Mouse (Mus musculus): ENCODE measurements around the gene Olfr1192-ps1. TPM values are rescaled to one million over a fixed set of nuclear protein-coding genes. Genes with fewer than 3 reads are reported as not detected.
"Not testable (repeated sequence)": the region's sequence is repeated elsewhere in the genome, so short reads cannot be mapped to it uniquely, and the experiment has no call there.

The Olfr1192-ps1 gene
- not detected in 2 replicates for polyA plus RNA-seq (2015; fragmentation: Nextera tagmentation; extraction: Ambion mirVana)

- Histone ChIP-seq H3K27ac (ENCODE audit: low read length) (no peak within 1 kb of the TSS), H3K4me3 (ENCODE audit: low read depth, low read length) (no peak within 1 kb of the TSS), H3K9me3 (replicated peaks; ENCODE audit: control insufficient read depth, low read length) (no peaks in the 10 kb centered on the region), H3K9ac (ENCODE audit: low read depth, low read length) (no peak within 1 kb of the TSS), H3K4me1 (ENCODE audit: control insufficient read depth, low read depth, low read length) (no peaks in the 10 kb centered on the region), H3K36me3 (ENCODE audit: control insufficient read depth, insufficient read depth) (no peaks in the 10 kb centered on the region), H3K27me3 (ENCODE audit: control insufficient read depth, insufficient read depth, low read depth, low read length) (no peaks in the 10 kb centered on the region), H3K4me2 (ENCODE audit: low read depth, low read length) (no peak within 1 kb of the TSS)
- 27% methylated on average over 1 of the region's 1 CpGs for WGBS (ENCODE audit: insufficient replicate concordance)
- no peak for ATAC-seq (ENCODE audit: low read depth)
These were observed at the start of gene Olfr1192-ps1 for GRCm38 (mm10) chr2:88648209-88648608. Olfr1192-ps1 (plus strand) TSS chr2:88648509.

- not testable (repeated sequence) for H3K27ac ChIP-seq (ENCODE audit: low read length); H3K9ac ChIP-seq (ENCODE audit: low read depth, low read length); ATAC-seq (ENCODE audit: low read depth); H3K36me3 ChIP-seq (ENCODE audit: control insufficient read depth, insufficient read depth); H3K9me3 ChIP-seq (replicated peaks; ENCODE audit: control insufficient read depth, low read length); H3K4me3 ChIP-seq (ENCODE audit: low read depth, low read length); H3K4me1 ChIP-seq (ENCODE audit: control insufficient read depth, low read depth, low read length); H3K27me3 ChIP-seq (ENCODE audit: control insufficient read depth, insufficient read depth, low read depth, low read length); H3K4me2 ChIP-seq (ENCODE audit: low read depth, low read length)
- WGBS (ENCODE audit: insufficient replicate concordance), result 61% methylated on average over 1 of the region's 1 CpGs
These were observed 8.1 kb upstream of the Olfr1192-ps1 start, which contains the start of gene Olfr1191-ps1 for GRCm38 (mm10) chr2:88640242-88640641. Olfr1191-ps1 (plus strand) TSS chr2:88640542.

GRCm38 (mm10) chr2:88675328-88675727 lies 27.0 kb downstream of the Olfr1192-ps1 start, which contains the start of gene Olfr1193:
Olfr1193 (plus strand) TSS chr2:88675628.
- H3K9me3 ChIP-seq (replicated peaks; ENCODE audit: control insufficient read depth, low read length); ATAC-seq (ENCODE audit: low read depth); H3K27me3 ChIP-seq (ENCODE audit: control insufficient read depth, insufficient read depth, low read depth, low read length): not testable (repeated sequence)

GRCm38 (mm10) chr2:88689087-88689486 lies 40.8 kb downstream of the Olfr1192-ps1 start, which contains the start of gene Olfr1195:
Olfr1195 (minus strand) TSS chr2:88689187.
- H3K9ac ChIP-seq (ENCODE audit: low read depth, low read length), result no peak within 1 kb of the TSS
- H3K9me3 ChIP-seq (replicated peaks; ENCODE audit: control insufficient read depth, low read length), result no peaks in the 10 kb centered on the region
- no peaks in the 10 kb centered on the region for H3K4me1 ChIP-seq (ENCODE audit: control insufficient read depth, low read depth, low read length)
- no peaks in the 10 kb centered on the region for H3K27me3 ChIP-seq (ENCODE audit: control insufficient read depth, insufficient read depth, low read depth, low read length)
- no peak within 1 kb of the TSS for H3K4me3 ChIP-seq (ENCODE audit: low read depth, low read length)
- no peak within 1 kb of the TSS for H3K4me2 ChIP-seq (ENCODE audit: low read depth, low read length)
- ATAC-seq (ENCODE audit: low read depth), result no peak
- no peaks in the 10 kb centered on the region for H3K36me3 ChIP-seq (ENCODE audit: control insufficient read depth, insufficient read depth)
- no peak within 1 kb of the TSS for H3K27ac ChIP-seq (ENCODE audit: low read length)

More at GRCm38 (mm10) chr2:88675328-88675727, 27.0 kb downstream of the Olfr1192-ps1 start, which contains the start of gene Olfr1193:
- not testable (repeated sequence) for H3K36me3 ChIP-seq (ENCODE audit: control insufficient read depth, insufficient read depth); H3K27ac ChIP-seq (ENCODE audit: low read length); H3K9ac ChIP-seq (ENCODE audit: low read depth, low read length); H3K4me3 ChIP-seq (ENCODE audit: low read depth, low read length); H3K4me2 ChIP-seq (ENCODE audit: low read depth, low read length); H3K4me1 ChIP-seq (ENCODE audit: control insufficient read depth, low read depth, low read length)

- ATAC-seq (ENCODE audit: low read depth), result no peak
- H3K27me3 ChIP-seq (ENCODE audit: control insufficient read depth, insufficient read depth, low read depth, low read length), result no peaks in the 10 kb centered on the region
- no peak within 1 kb of the TSS for H3K4me2 ChIP-seq (ENCODE audit: low read depth, low read length)
- no peak within 1 kb of the TSS for H3K27ac ChIP-seq (ENCODE audit: low read length)
- no peaks in the 10 kb centered on the region for H3K9me3 ChIP-seq (replicated peaks; ENCODE audit: control insufficient read depth, low read length)
- no peak within 1 kb of the TSS for H3K4me3 ChIP-seq (ENCODE audit: low read depth, low read length)
- no peaks in the 10 kb centered on the region for H3K36me3 ChIP-seq (ENCODE audit: control insufficient read depth, insufficient read depth)
- H3K9ac ChIP-seq (ENCODE audit: low read depth, low read length), result no peak within 1 kb of the TSS
- 55% methylated on average over 2 of the region's 2 CpGs for WGBS (ENCODE audit: insufficient replicate concordance)
- H3K4me1 ChIP-seq (ENCODE audit: control insufficient read depth, low read depth, low read length), result no peaks in the 10 kb centered on the region
These were observed 56.2 kb downstream of the Olfr1192-ps1 start, which contains the start of gene Olfr1196 for GRCm38 (mm10) chr2:88704497-88704896. Olfr1196 (minus strand) TSS chr2:88704597.

Other genes with a start within 250 kb of the Olfr1192-ps1 start
- gene Olfr1179, start 242.1 kb upstream of the Olfr1192-ps1 start, polyA plus RNA-seq (2015; fragmentation: Nextera tagmentation; extraction: Ambion mirVana), result not detected in 2 replicates
- gene Olfr1180, start 229.4 kb upstream of the Olfr1192-ps1 start, polyA plus RNA-seq (2015; fragmentation: Nextera tagmentation; extraction: Ambion mirVana), result not detected in 2 replicates
- not detected in 2 replicates for gene Olfr1181, start 222.3 kb upstream of the Olfr1192-ps1 start, polyA plus RNA-seq (2015; fragmentation: Nextera tagmentation; extraction: Ambion mirVana)
- not detected in 2 replicates for gene Gm13757, start 199.4 kb upstream of the Olfr1192-ps1 start, polyA plus RNA-seq (2015; fragmentation: Nextera tagmentation; extraction: Ambion mirVana)
- gene Olfr1183, start 193.6 kb upstream of the Olfr1192-ps1 start, polyA plus RNA-seq (2015; fragmentation: Nextera tagmentation; extraction: Ambion mirVana), result not detected in 2 replicates
- not detected in 2 replicates for gene Olfr1184, start 164.9 kb upstream of the Olfr1192-ps1 start, polyA plus RNA-seq (2015; fragmentation: Nextera tagmentation; extraction: Ambion mirVana)
- gene Olfr1185-ps1, start 155.2 kb upstream of the Olfr1192-ps1 start, polyA plus RNA-seq (2015; fragmentation: Nextera tagmentation; extraction: Ambion mirVana), result not detected in 2 replicates
- not detected in 2 replicates for gene Olfr1186, start 130.0 kb upstream of the Olfr1192-ps1 start, polyA plus RNA-seq (2015; fragmentation: Nextera tagmentation; extraction: Ambion mirVana)
- not detected in 2 replicates for gene Olfr1188, start 91.6 kb upstream of the Olfr1192-ps1 start, polyA plus RNA-seq (2015; fragmentation: Nextera tagmentation; extraction: Ambion mirVana)
- gene Olfr1189, start 62.1 kb upstream of the Olfr1192-ps1 start, polyA plus RNA-seq (2015; fragmentation: Nextera tagmentation; extraction: Ambion mirVana), result not detected in 2 replicates
- gene Olfr1191-ps1, start 8.0 kb upstream of the Olfr1192-ps1 start, polyA plus RNA-seq (2015; fragmentation: Nextera tagmentation; extraction: Ambion mirVana), result not detected in 2 replicates
- not detected in 2 replicates for gene Olfr1193, start 27.1 kb downstream of the Olfr1192-ps1 start, polyA plus RNA-seq (2015; fragmentation: Nextera tagmentation; extraction: Ambion mirVana)
- gene Olfr1195, start 40.7 kb downstream of the Olfr1192-ps1 start, polyA plus RNA-seq (2015; fragmentation: Nextera tagmentation; extraction: Ambion mirVana), result not detected in 2 replicates
- not detected in 2 replicates for gene Olfr1196, start 56.1 kb downstream of the Olfr1192-ps1 start, polyA plus RNA-seq (2015; fragmentation: Nextera tagmentation; extraction: Ambion mirVana)
- gene Olfr1197, start 83.9 kb downstream of the Olfr1192-ps1 start, polyA plus RNA-seq (2015; fragmentation: Nextera tagmentation; extraction: Ambion mirVana), result not detected in 2 replicates
- not detected in 2 replicates for gene Olfr1198, start 102.9 kb downstream of the Olfr1192-ps1 start, polyA plus RNA-seq (2015; fragmentation: Nextera tagmentation; extraction: Ambion mirVana)
- not detected in 2 replicates for gene Olfr1199, start 112.0 kb downstream of the Olfr1192-ps1 start, polyA plus RNA-seq (2015; fragmentation: Nextera tagmentation; extraction: Ambion mirVana)
- gene Olfr1200, start 122.0 kb downstream of the Olfr1192-ps1 start, polyA plus RNA-seq (2015; fragmentation: Nextera tagmentation; extraction: Ambion mirVana), result not detected in 2 replicates
- not detected in 2 replicates for gene Olfr1201, start 144.5 kb downstream of the Olfr1192-ps1 start, polyA plus RNA-seq (2015; fragmentation: Nextera tagmentation; extraction: Ambion mirVana)
- gene Olfr1202, start 166.0 kb downstream of the Olfr1192-ps1 start, polyA plus RNA-seq (2015; fragmentation: Nextera tagmentation; extraction: Ambion mirVana), result not detected in 2 replicates
- gene Olfr1205, start 181.2 kb downstream of the Olfr1192-ps1 start, polyA plus RNA-seq (2015; fragmentation: Nextera tagmentation; extraction: Ambion mirVana), result not detected in 2 replicates
- gene Olfr1204, start 200.8 kb downstream of the Olfr1192-ps1 start, polyA plus RNA-seq (2015; fragmentation: Nextera tagmentation; extraction: Ambion mirVana), result not detected in 2 replicates
- gene Olfr1206, start 214.7 kb downstream of the Olfr1192-ps1 start, polyA plus RNA-seq (2015; fragmentation: Nextera tagmentation; extraction: Ambion mirVana), result not detected in 2 replicates